1 mouse cellular context compared by ENCODE assay signal in the genomic region with DNA sequence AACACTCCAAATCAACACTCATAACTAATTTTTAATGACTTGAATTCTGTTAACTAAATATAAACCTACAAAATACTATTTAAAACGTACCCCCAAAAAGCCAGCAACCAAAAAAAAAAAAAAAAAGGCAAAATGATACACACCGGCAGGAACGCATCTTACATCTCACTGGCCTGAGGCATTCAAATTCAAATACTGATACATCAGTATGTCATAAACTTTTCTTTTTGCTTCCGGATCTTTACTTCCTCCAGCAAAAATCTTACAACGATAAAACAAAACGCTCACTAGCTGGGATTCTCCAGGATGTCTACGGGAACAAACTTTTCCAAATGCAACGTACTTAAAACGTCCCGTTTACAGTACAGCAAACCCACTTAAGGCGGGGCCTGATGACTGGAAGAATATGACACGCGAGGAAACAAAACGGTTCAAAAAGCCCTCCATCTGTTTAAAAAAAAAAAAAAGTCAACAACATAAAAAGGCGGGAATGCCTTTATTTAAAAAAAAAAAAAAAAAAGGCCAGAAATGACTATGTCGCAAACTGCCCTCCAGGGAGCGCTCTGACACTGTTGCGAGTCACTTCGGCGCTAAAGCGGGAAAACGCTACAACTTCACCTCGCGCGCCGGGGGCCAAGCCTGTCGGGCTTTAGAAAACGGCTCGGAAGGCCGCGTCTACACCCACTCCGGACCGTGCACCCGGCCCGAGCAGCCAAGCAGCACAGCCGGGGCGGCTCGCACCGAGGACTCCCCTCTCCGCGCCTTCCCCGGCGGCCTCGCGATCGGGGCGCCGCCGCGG.
TF ChIP-seq lines count a peak whose summit lies in the region.

No protein-coding gene starts in this region.

TF ChIP-seq in C2C12, 6 proteins besides CTCF, POLR2A, EP300 and RAD21:
- TF ChIP-seq MYOG (IDR thresholded peaks at IDR 0.05; ENCODE audit: control insufficient read depth, extremely low read depth, insufficient read length) (no peak), MAX (IDR thresholded peaks at IDR 0.05) (peak; percentile 62), CEBPB (IDR thresholded peaks at IDR 0.05; ENCODE audit: low read depth) (peak; percentile 26), USF1 (IDR thresholded peaks at IDR 0.05; ENCODE audit: low read depth) (no peak), MYOD1 (IDR thresholded peaks at IDR 0.05; ENCODE audit: control insufficient read depth, insufficient read length, low read depth) (no peak)
TF ChIP-seq in C2C12: peak in this region for 2.
